Mouse (Mus musculus): ENCODE results near the gene Cdc37.
"Not testable (repeated sequence)": the region's sequence is repeated elsewhere in the genome, so short reads cannot be mapped to it uniquely, and the experiment has no call there.

Gene Cdc37

GRCm38 (mm10) chr9:21149654-21150419 lies at the start of gene Cdc37:
Gene Cdc37 (minus strand): TSS chr9:21149982.
- peak; percentile 95 for DNase-seq

- no peak for DNase-seq
These were observed 49.2 kb upstream of the Cdc37 start for GRCm38 (mm10) chr9:21198960-21199359.

- no peak for DNase-seq
These were observed 48.2 kb upstream of the Cdc37 start for GRCm38 (mm10) chr9:21197981-21198380.

- no peak for DNase-seq
These were observed 47.0 kb upstream of the Cdc37 start for GRCm38 (mm10) chr9:21196521-21197433.

- DNase-seq: not testable (repeated sequence)
These were observed 46.1 kb upstream of the Cdc37 start for GRCm38 (mm10) chr9:21195736-21196505.

- peak; percentile 50 for DNase-seq
These were observed 45.2 kb upstream of the Cdc37 start for GRCm38 (mm10) chr9:21194787-21195493.

- DNase-seq: no peak
These were observed 44.0 kb upstream of the Cdc37 start for GRCm38 (mm10) chr9:21193786-21194185.

GRCm38 (mm10) chr9:21190670-21191069 lies 40.9 kb upstream of the Cdc37 start:
- DNase-seq: no peak

GRCm38 (mm10) chr9:21189905-21190304 lies 40.1 kb upstream of the Cdc37 start:
- peak; percentile 54 for DNase-seq

GRCm38 (mm10) chr9:21185436-21185835 lies 35.7 kb upstream of the Cdc37 start:
- DNase-seq: peak; percentile 15

GRCm38 (mm10) chr9:21184733-21185132 lies 35.0 kb upstream of the Cdc37 start:
- peak; percentile 50 for DNase-seq

- peak; percentile 80 for DNase-seq
These were observed 34.2 kb upstream of the Cdc37 start for GRCm38 (mm10) chr9:21183905-21184413.

GRCm38 (mm10) chr9:21183421-21183820 lies 33.6 kb upstream of the Cdc37 start:
- DNase-seq: no peak

- peak; percentile 48 for DNase-seq
These were observed 31.8 kb upstream of the Cdc37 start for GRCm38 (mm10) chr9:21181421-21182220.

- no peak for DNase-seq
These were observed 31.1 kb upstream of the Cdc37 start for GRCm38 (mm10) chr9:21180841-21181240.

GRCm38 (mm10) chr9:21180402-21180801 lies 30.6 kb upstream of the Cdc37 start:
- DNase-seq: no peak

- no peak for DNase-seq
These were observed 22.6 kb upstream of the Cdc37 start for GRCm38 (mm10) chr9:21172364-21172763.

GRCm38 (mm10) chr9:21169157-21169556 lies 19.4 kb upstream of the Cdc37 start:
- no peak for DNase-seq

- peak; percentile 86 for DNase-seq
These were observed 18.7 kb upstream of the Cdc37 start for GRCm38 (mm10) chr9:21168161-21169123.

Measured in lung, postnatal 36 days (tissue).